Mouse (Mus musculus) cerebellum, postnatal 25 days (tissue): ENCODE results near the gene Npas4.
"Not testable (repeated sequence)": the region's sequence is repeated elsewhere in the genome, so short reads cannot be mapped to it uniquely, and the experiment has no call there.

Source experiments
- DNase-seq, 2 experiments: peaks; one replicate each; pipeline ENCODE4 v3.0.0; 2021; ENCODE audit warnings: mixed read lengths in 2 of 2

The Npas4 gene

GRCm38 (mm10) chr19:4992904-4993303, 2.8 kb upstream of the Npas4 start:
- peak; percentile 91 to 95 for DNase-seq

- DNase-seq: no peak
Measured at GRCm38 (mm10) chr19:4992371-4992770, 2.3 kb upstream of the Npas4 start.

- peak; percentile 48 to 66 for DNase-seq
Measured at GRCm38 (mm10) chr19:4990716-4991115, 600 bp upstream of the Npas4 start.

GRCm38 (mm10) chr19:4989434-4990255, 471 bp downstream of the Npas4 start:
- peak; percentile 85 to 94 for DNase-seq

GRCm38 (mm10) chr19:4989013-4989412, 1.1 kb downstream of the Npas4 start:
- DNase-seq: peak; percentile 57 to 68

- DNase-seq: peak; percentile 72 to 77
Measured at GRCm38 (mm10) chr19:4981767-4982166, 8.3 kb downstream of the Npas4 start.

GRCm38 (mm10) chr19:4968236-4968635, 21.9 kb downstream of the Npas4 start:
- DNase-seq: no peak

GRCm38 (mm10) chr19:4961928-4962601, 28.1 kb downstream of the Npas4 start, which contains the start of gene Mrpl11:
TSS of gene Mrpl11 (plus strand) at chr19:4962147.
- peak; percentile 88 to 92 for DNase-seq

GRCm38 (mm10) chr19:4948641-4949040, 41.5 kb downstream of the Npas4 start:
- not testable (repeated sequence) for DNase-seq

GRCm38 (mm10) chr19:4945540-4945939, 44.6 kb downstream of the Npas4 start:
- no peak for DNase-seq

- DNase-seq: peak in 1 of 2 experiments; percentile 38
Measured at GRCm38 (mm10) chr19:4943253-4943588, 46.9 kb downstream of the Npas4 start.

GRCm38 (mm10) chr19:4942551-4943252, 47.4 kb downstream of the Npas4 start, which contains the start of gene Peli3:
TSS of gene Peli3 (minus strand) at chr19:4943127.
- peak; percentile 89 to 95 for DNase-seq

- peak; percentile 19 to 53 for DNase-seq
Measured at GRCm38 (mm10) chr19:4937444-4938310, 52.4 kb downstream of the Npas4 start.

- DNase-seq: no peak
Measured at GRCm38 (mm10) chr19:4936896-4937295, 53.2 kb downstream of the Npas4 start.
